23 mouse cellular contexts compared by ENCODE assay signal in the genomic region with DNA sequence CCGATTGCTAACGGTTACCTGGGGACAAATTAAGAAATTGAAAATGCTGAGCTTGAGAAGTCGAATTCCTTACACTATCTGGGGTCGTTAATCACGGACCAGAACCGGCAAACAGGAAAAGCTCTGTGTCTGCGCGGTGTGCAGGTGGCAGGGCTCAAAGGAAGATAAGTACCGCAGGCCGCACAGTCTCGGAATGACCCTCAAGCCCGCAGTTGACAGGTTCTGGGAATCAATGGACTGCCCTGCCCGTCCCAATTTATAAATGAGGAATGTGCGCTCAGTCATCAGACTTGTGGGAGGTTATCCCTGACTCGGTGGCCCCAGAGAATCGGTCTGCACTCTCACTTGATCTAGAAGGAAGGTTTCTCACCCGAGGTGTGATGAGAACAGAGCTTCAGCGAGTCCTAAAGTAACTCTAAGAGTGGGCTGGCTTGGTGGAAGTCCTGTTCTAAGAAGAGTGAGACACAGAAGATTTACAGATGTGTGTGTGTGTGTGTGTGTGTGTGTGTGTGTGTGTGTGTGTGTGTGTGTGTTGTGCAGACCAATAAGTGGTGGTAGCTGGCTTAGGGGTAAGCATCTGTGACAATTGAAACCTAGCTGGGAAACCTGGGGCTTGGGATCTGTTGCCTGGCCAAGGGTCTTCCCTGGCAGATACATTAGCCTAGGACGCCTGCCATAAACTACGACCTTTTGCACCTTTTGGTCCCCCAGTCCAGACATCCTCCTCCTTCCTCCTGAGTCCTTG. TPM values are rescaled to one million over a fixed set of nuclear protein-coding genes. Genes with fewer than 3 reads are reported as not detected.
DNase-seq lines count a peak whose midpoint lies in the region; ATAC-seq lines count a peak whose summit lies in the region.
"Had no signal": no experiment of that assay in that cellular context is flagged by ENCODE, and none has a peak within 500 bp of the region (broad histone marks: within the 10 kb centered on the region; RNA-seq: fewer than 3 reads in every experiment).

No protein-coding gene starts in this region.

- DNase-seq in heart, embryonic 10.5 days (ENCODE audit: low spot score) = peak; percentile 57
- no peak for DNase-seq in heart, postnatal 14 days
- DNase-seq in retina, embryonic 14.5 days (ENCODE audit: low spot score) = peak; percentile 8
- DNase-seq in retina, postnatal 1 day = no peak
- peak; percentile 51 for DNase-seq in limb, embryonic 11.5 days (ENCODE audit: low spot score)
- no peak for DNase-seq in left cerebral cortex, adult 18-20 months (ENCODE audit: low spot score in 2 of 2)
- DNase-seq in MN1 (ENCODE audit: low spot score) = no peak
- DNase-seq: adrenal gland, postnatal 14 days; cerebellum, adult 18-20 months; cerebellum, postnatal 36 days; forebrain, postnatal 0 days; gastrocnemius, adult 2 months; heart, postnatal 10 days; kidney, adult 11 months; lung, adult 2 months; midbrain, embryonic 14.5 days; right cerebral cortex, postnatal 25 days; thymus, postnatal 25 days had no signal

- H3K4me1 ChIP-seq in heart, embryonic 10.5 days = peaks cover 20% of the 10 kb centered on the region
- H3K4me1 ChIP-seq in limb, embryonic 11.5 days (ENCODE audit: control insufficient read depth, insufficient read depth, low read length) = peaks cover 21% of the 10 kb centered on the region
- H3K4me1 ChIP-seq: neural tube, embryonic 12.5 days had no signal

- ATAC-seq in limb, embryonic 11.5 days (ENCODE audit: insufficient number of reproducible peaks, low FRiP score, low TSS enrichment, low read depth) = no peak
- ATAC-seq: forebrain, postnatal 0 days; hindbrain, embryonic 16.5 days had no signal

- intact Hi-C loops in heart, postnatal 14 days (cut with DNase I) = no loop called here

- 1% methylated on average over 20 of the region's 20 CpGs for WGBS in heart, embryonic 10.5 days
- 3% methylated on average over 20 of the region's 20 CpGs for WGBS in limb, embryonic 11.5 days

- H3K36me3 ChIP-seq in heart, embryonic 10.5 days = no peaks in the 10 kb centered on the region
- no peaks in the 10 kb centered on the region; the same call in 1 of the 2 replicates for H3K36me3 ChIP-seq in limb, embryonic 11.5 days (ENCODE audit: control insufficient read depth, insufficient read depth, low read length)
- H3K36me3 ChIP-seq: neural tube, embryonic 12.5 days had no signal

- peaks cover 98% of the 10 kb centered on the region for H3K27me3 ChIP-seq in heart, embryonic 10.5 days (ENCODE audit: insufficient read depth, poor library complexity, severe bottlenecking)
- H3K27me3 ChIP-seq in limb, embryonic 11.5 days (ENCODE audit: control insufficient read depth, insufficient read depth, low read length) = peaks cover 8% of the 10 kb centered on the region; the same call in 1 of the 2 replicates

- no peak overlapping the region for H3K27ac ChIP-seq in heart, embryonic 10.5 days
- peak overlapping the region; percentile 84; the same call in 1 of the 2 replicates for H3K27ac ChIP-seq in limb, embryonic 11.5 days (replicated peaks; ENCODE audit: low read depth, low read length)
- H3K27ac ChIP-seq: kidney, postnatal 0 days; layer of hippocampus, adult 2 months; macrophage; neural tube, embryonic 12.5 days had no signal

- no peak overlapping the region for H3K4me3 ChIP-seq in heart, embryonic 10.5 days
- H3K4me3 ChIP-seq in limb, embryonic 11.5 days (ENCODE audit: low read depth, low read length) = peak overlapping the region; percentile 44
- H3K4me3 ChIP-seq: layer of hippocampus, adult 2 months had no signal

- H3K4me2 ChIP-seq in limb, embryonic 11.5 days (ENCODE audit: low read depth, severe bottlenecking) = peak overlapping the region; percentile 81
- H3K4me2 ChIP-seq: neural tube, embryonic 12.5 days had no signal

- peak overlapping the region; percentile 83 for H3K9ac ChIP-seq in limb, embryonic 11.5 days (ENCODE audit: low read length)
- H3K9ac ChIP-seq: forebrain, postnatal 0 days; neural tube, embryonic 12.5 days had no signal

- H3K9me3 ChIP-seq in heart, embryonic 10.5 days = no peaks in the 10 kb centered on the region
- H3K9me3 ChIP-seq in limb, embryonic 11.5 days (ENCODE audit: control insufficient read depth, low read length) = no peaks in the 10 kb centered on the region
- H3K9me3 ChIP-seq: neural tube, embryonic 12.5 days had no signal

RNA-seq across cellular contexts. Expression of gene Tbx15, which starts 0.7 kb away (rescaled TPM):
- 0.12 and 0.67 TPM in 2 replicates for polyA plus RNA-seq in heart, embryonic 10.5 days (2016; fragmentation: Nextera tagmentation; extraction: Ambion mirVana)
- under 1 TPM; 0.10 to 0.48 TPM for total RNA-seq in heart, postnatal 14 days (2021)
- polyA plus RNA-seq in limb, embryonic 11.5 days (2014; fragmentation: Nextera tagmentation; extraction: Ambion mirVana) = 50.7 and 55.2 TPM in 2 replicates
- total RNA-seq in left cerebral cortex, adult 18-20 months (2021) = 1 to 10 TPM; 1.2 to 1.9 TPM
- polyA plus RNA-seq: kidney, postnatal 0 days; macrophage had no signal

Comparison
In these comparisons a context has a peak if more than half of its experiments do, and no peak if none do; other contexts are left out.
1. DNase-seq: peak in heart, embryonic 10.5 days (single experiment), retina, embryonic 14.5 days (single experiment) and limb, embryonic 11.5 days (single experiment); none in heart, postnatal 14 days (0 of 2), retina, postnatal 1 day (single experiment), left cerebral cortex, adult 18-20 months (0 of 2) and MN1 (single experiment).